In the genomic region with DNA sequence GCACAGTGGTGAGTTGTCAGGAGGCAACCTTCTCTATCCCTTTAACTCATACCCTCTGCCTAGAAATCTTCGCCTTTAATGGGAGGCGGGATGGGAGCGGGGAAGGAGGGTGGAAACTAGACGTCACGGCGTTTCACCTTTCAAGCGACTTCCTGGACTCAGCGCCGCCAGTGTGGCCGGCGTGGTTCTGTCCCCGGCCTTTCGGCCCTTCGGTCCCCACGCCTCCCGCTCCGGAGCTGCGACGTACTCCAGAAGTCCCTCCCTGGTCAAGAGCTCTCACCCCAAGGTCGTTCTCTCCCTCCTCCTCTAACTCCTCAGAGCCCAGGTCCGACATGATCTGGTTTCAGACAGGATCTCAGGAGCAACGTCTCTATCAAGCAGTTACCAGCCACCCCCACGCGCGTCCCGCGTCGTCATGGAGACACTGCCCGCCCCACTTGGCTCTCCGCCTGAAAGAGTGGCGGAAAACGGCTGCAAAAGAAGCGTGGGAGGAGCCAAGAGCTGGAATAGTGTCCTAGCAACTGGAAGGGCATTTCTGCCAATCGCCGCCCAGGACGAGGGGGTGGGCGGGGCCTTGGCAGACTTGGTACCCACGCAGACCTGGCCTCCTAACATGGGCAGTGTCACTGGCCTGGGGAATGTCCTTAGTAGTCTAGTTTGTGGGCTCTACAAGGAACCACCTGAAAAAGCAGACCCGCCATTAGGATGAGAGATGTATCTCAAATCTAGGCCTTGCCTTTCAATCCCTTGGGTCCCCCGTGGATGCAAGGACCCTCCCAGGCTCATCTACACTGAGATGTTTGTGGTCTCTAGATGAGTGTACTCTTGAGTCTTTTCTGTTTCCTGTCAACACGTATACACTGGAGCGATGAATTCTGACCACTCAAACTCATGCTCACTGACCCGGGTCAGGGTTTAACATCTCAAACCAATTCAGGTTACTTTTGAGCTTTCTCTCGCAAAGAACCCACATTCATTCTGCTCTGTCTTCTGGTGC, we compare ENCODE assay signal across 8 mouse cellular contexts. TPM values are rescaled to one million over a fixed set of nuclear protein-coding genes. Genes with fewer than 3 reads are reported as not detected.
DNase-seq lines count a peak whose midpoint lies in the region; ATAC-seq and TF ChIP-seq lines count a peak whose summit lies in the region.

A gene (minus strand): TSS at position 462 of the 997 bp plus-strand sequence.

- peaks cover 8% of the 10 kb centered on the region for H3K27me3 ChIP-seq in forebrain, embryonic 10.5 days (ENCODE audit: poor library complexity, severe bottlenecking)
- no peaks in the 10 kb centered on the region; the same call in 1 of the 2 replicates for H3K27me3 ChIP-seq in heart, embryonic 13.5 days (replicated peaks)
- no peaks in the 10 kb centered on the region for H3K27me3 ChIP-seq in kidney, postnatal 0 days (ENCODE audit: insufficient read depth, low read length)
- H3K27me3 ChIP-seq in midbrain, postnatal 0 days (ENCODE audit: insufficient read depth, low read length) = no peaks in the 10 kb centered on the region
- no peaks in the 10 kb centered on the region for H3K27me3 ChIP-seq in spleen, adult 2 months (ENCODE audit: control insufficient read depth, insufficient read depth, low read length)

- no peak for TF ChIP-seq POLR2A in spleen, adult 2 months (IDR thresholded peaks at IDR 0.05; ENCODE audit: low read depth, low read length)

- no peaks in the 10 kb centered on the region for H3K9me3 ChIP-seq in forebrain, embryonic 10.5 days
- no peaks in the 10 kb centered on the region for H3K9me3 ChIP-seq in heart, embryonic 13.5 days
- H3K9me3 ChIP-seq in kidney, postnatal 0 days (replicated peaks; ENCODE audit: low read length) = no peaks in the 10 kb centered on the region
- no peaks in the 10 kb centered on the region for H3K9me3 ChIP-seq in midbrain, postnatal 0 days (ENCODE audit: low read length)

- H3K36me3 ChIP-seq in forebrain, embryonic 10.5 days (replicated peaks) = no peaks in the 10 kb centered on the region
- H3K36me3 ChIP-seq in heart, embryonic 13.5 days = no peaks in the 10 kb centered on the region
- no peaks in the 10 kb centered on the region for H3K36me3 ChIP-seq in kidney, postnatal 0 days (ENCODE audit: insufficient read depth, low read length)
- no peaks in the 10 kb centered on the region for H3K36me3 ChIP-seq in midbrain, postnatal 0 days (ENCODE audit: insufficient read depth, low read length)
- H3K36me3 ChIP-seq in spleen, adult 2 months (ENCODE audit: control insufficient read depth, insufficient read depth, low read length) = no peaks in the 10 kb centered on the region

- DNase-seq in A20 (ENCODE audit: low read depth, low spot score) (peak; percentile 24), liver (peak; percentile 79)
- peak; percentile 87 for DNase-seq in forebrain, embryonic 10.5 days (ENCODE audit: extremely low spot score, low spot score)
- peak; percentile 95 for DNase-seq in kidney, postnatal 0 days (ENCODE audit: low spot score)
- peak; percentile 96 for DNase-seq in midbrain, postnatal 0 days (ENCODE audit: low spot score)
- DNase-seq in spleen, adult 2 months (ENCODE audit: low read depth in 1 of 2, low spot score in 2 of 2) = peak; percentile 58 to 93

- no peak for TF ChIP-seq CTCF in kidney, postnatal 0 days (IDR thresholded peaks at IDR 0.05; ENCODE audit: low read depth)
- TF ChIP-seq CTCF in midbrain, postnatal 0 days (IDR thresholded peaks at IDR 0.05) = no peak
- no peak for TF ChIP-seq CTCF in spleen, adult 2 months (IDR thresholded peaks at IDR 0.05; ENCODE audit: extremely low read depth, insufficient read depth, insufficient read length, insufficient replicate concordance)

- ATAC-seq in heart, embryonic 13.5 days (ENCODE audit: extremely low read depth, insufficient number of reproducible peaks, low FRiP score, low TSS enrichment) = peak; percentile 48; the same call in 1 of the 2 replicates
- ATAC-seq in kidney, postnatal 0 days (replicated peaks; ENCODE audit: low FRiP score, low read depth) = peak; percentile 86
- ATAC-seq in midbrain, postnatal 0 days (ENCODE audit: low FRiP score) = peak; percentile 92

- peak within 1 kb of the TSS; percentile 81 for H3K4me2 ChIP-seq in heart, embryonic 13.5 days
- peak within 1 kb of the TSS; percentile 71 for H3K4me2 ChIP-seq in kidney, postnatal 0 days (ENCODE audit: low read length)
- peak within 1 kb of the TSS; percentile 77 for H3K4me2 ChIP-seq in midbrain, postnatal 0 days (ENCODE audit: low read depth, low read length, poor library complexity, severe bottlenecking)

- no peak within 1 kb of the TSS for H3K27ac ChIP-seq in brown adipose tissue, adult 24 weeks (replicated peaks; ENCODE audit: low read depth, low read length)
- H3K27ac ChIP-seq in forebrain, embryonic 10.5 days = peak within 1 kb of the TSS; percentile 77
- H3K27ac ChIP-seq in heart, embryonic 13.5 days (replicated peaks) = 0 out of 2 replicates have a peak within 1 kb of the TSS, but pooled peaks have one; percentile 21
- H3K27ac ChIP-seq in kidney, postnatal 0 days = no peak within 1 kb of the TSS
- peak within 1 kb of the TSS; percentile 66 for H3K27ac ChIP-seq in midbrain, postnatal 0 days (ENCODE audit: low read depth, low read length)
- H3K27ac ChIP-seq in spleen, adult 2 months (ENCODE audit: insufficient read depth, low read length) = no peak within 1 kb of the TSS

- WGBS in forebrain, embryonic 10.5 days = 10% methylated on average over 44 of the region's 44 CpGs
- 8% methylated on average over 44 of the region's 44 CpGs for WGBS in heart, embryonic 13.5 days
- 9% methylated on average over 44 of the region's 44 CpGs for WGBS in kidney, postnatal 0 days
- WGBS in midbrain, postnatal 0 days = 10% methylated on average over 44 of the region's 44 CpGs
- 14% methylated on average over 44 of the region's 44 CpGs for WGBS in spleen, adult 2 months

- peak within 1 kb of the TSS; percentile 66; the same call in 1 of the 2 replicates for H3K9ac ChIP-seq in heart, embryonic 13.5 days
- H3K9ac ChIP-seq in kidney, postnatal 0 days (ENCODE audit: low read depth, low read length) = peak within 1 kb of the TSS; percentile 49; the same call in 1 of the 2 replicates
- peak within 1 kb of the TSS; percentile 37 for H3K9ac ChIP-seq in midbrain, postnatal 0 days (replicated peaks; ENCODE audit: low read length, poor library complexity, severe bottlenecking)

- 0 out of 2 replicates have a peak, but pooled peaks cover 3% of the 10 kb centered on the region for H3K4me1 ChIP-seq in brown adipose tissue, adult 24 weeks (ENCODE audit: control insufficient read depth, insufficient read depth, insufficient read length, low read length)
- H3K4me1 ChIP-seq in forebrain, embryonic 10.5 days = peaks cover 29% of the 10 kb centered on the region
- peaks cover 11% of the 10 kb centered on the region; the same call in 1 of the 2 replicates for H3K4me1 ChIP-seq in heart, embryonic 13.5 days
- H3K4me1 ChIP-seq in kidney, postnatal 0 days (replicated peaks; ENCODE audit: insufficient read depth, low read length) = 0 out of 2 replicates have a peak, but pooled peaks cover 5% of the 10 kb centered on the region
- peaks cover 3% of the 10 kb centered on the region; the same call in 1 of the 2 replicates for H3K4me1 ChIP-seq in midbrain, postnatal 0 days (ENCODE audit: insufficient read depth, low read length)
- H3K4me1 ChIP-seq in spleen, adult 2 months (ENCODE audit: control insufficient read depth, insufficient read depth, insufficient read length) = peaks cover 9% of the 10 kb centered on the region

- peak within 1 kb of the TSS; percentile 57 for H3K4me3 ChIP-seq in brown adipose tissue, adult 24 weeks (ENCODE audit: insufficient read depth, low read depth, low read length)
- H3K4me3 ChIP-seq in forebrain, embryonic 10.5 days = peak within 1 kb of the TSS; percentile 62
- peak within 1 kb of the TSS; percentile 57 for H3K4me3 ChIP-seq in heart, embryonic 13.5 days
- H3K4me3 ChIP-seq in kidney, postnatal 0 days (replicated peaks; ENCODE audit: low read depth, low read length) = peak within 1 kb of the TSS; percentile 38
- peak within 1 kb of the TSS; percentile 46 for H3K4me3 ChIP-seq in midbrain, postnatal 0 days (ENCODE audit: low read depth, low read length)
- peak within 1 kb of the TSS; percentile 50; the same call in 1 of the 2 replicates for H3K4me3 ChIP-seq in spleen, adult 2 months (ENCODE audit: extremely low read depth, insufficient read depth, insufficient read length)

RNA-seq across cellular contexts. Expression of the gene that starts here (rescaled TPM):
- polyA plus RNA-seq in brown adipose tissue, adult 24 weeks (2012; ENCODE audit: insufficient read depth, insufficient read length, missing spikeins) = 1.1 TPM in 1 of 2 replicates, not detected in the other
- polyA plus RNA-seq in forebrain, embryonic 10.5 days (2016; fragmentation: Nextera tagmentation; extraction: Ambion mirVana) = 3.5 and 4.3 TPM in 2 replicates
- 1.4 and 1.6 TPM in 2 replicates for polyA plus RNA-seq in heart, embryonic 13.5 days (2015; fragmentation: Nextera tagmentation; extraction: Ambion mirVana)
- polyA plus RNA-seq in kidney, postnatal 0 days (2015; fragmentation: Nextera tagmentation; extraction: Ambion mirVana) = 1.3 and 2.2 TPM in 2 replicates
- 2.8 and 3.5 TPM in 2 replicates for total RNA-seq in midbrain, postnatal 0 days (2014; rRNA removed)
- 6.0 and 8.5 TPM in 2 replicates for polyA plus RNA-seq in midbrain, postnatal 0 days (2015; fragmentation: Nextera tagmentation; extraction: Ambion mirVana)
- 0.08 and 0.13 TPM in 2 replicates for polyA plus RNA-seq in spleen, adult 2 months (2012; rRNA removed)

Comparison
In these comparisons a context has a peak if more than half of its experiments do, and no peak if none do; other contexts are left out.
1. Peak in DNase-seq and H3K4me3 ChIP-seq in spleen, adult 2 months; RNA of the gene not detected or under 1 TPM.
2. DNase-seq: peak in every context shown above with its lines; median percentile 96 in midbrain, postnatal 0 days; 95 in kidney, postnatal 0 days; 87 in forebrain, embryonic 10.5 days; 79 in liver; 76 in spleen, adult 2 months; 24 in A20.
3. H3K27ac ChIP-seq: peak in forebrain, embryonic 10.5 days (single experiment), heart, embryonic 13.5 days (single experiment) and midbrain, postnatal 0 days (single experiment); none in brown adipose tissue, adult 24 weeks (single experiment), kidney, postnatal 0 days (single experiment) and spleen, adult 2 months (single experiment).
4. Peak in every context shown above with its lines, with median percentiles within 50 percentile points of each other: H3K4me3 ChIP-seq, ATAC-seq, H3K4me2 ChIP-seq and H3K9ac ChIP-seq.